Mouse (Mus musculus): ENCODE data around the gene Tbxas1.

- no peak for TF ChIP-seq POLR2A (IDR thresholded peaks at IDR 0.05; ENCODE audit: extremely low read depth, insufficient read depth, low read length)
- no peak for TF ChIP-seq CTCF (IDR thresholded peaks at IDR 0.05; ENCODE audit: low read depth, low read length)
Measured at GRCm38 (mm10) chr6:38887436-38887835, 12.2 kb downstream of the Tbxas1 start.
